Mouse (Mus musculus): ENCODE results near the gene Mapk10. TPM values are rescaled to one million over a fixed set of nuclear protein-coding genes. Genes with fewer than 3 reads are reported as not detected.

Mapk10 gene
- polyA plus RNA-seq, 1 experiment from 2014 or later = 2.2 TPM

GRCm38 (mm10) chr5:103133626-103134025 is 77.5 kb downstream of the Mapk10 start:
- H3K27ac ChIP-seq (replicated peaks) = no peak overlapping the region
- H3K4me3 ChIP-seq (ENCODE audit: low read depth, low read length) = no peak overlapping the region
- H3K36me3 ChIP-seq (ENCODE audit: control insufficient read depth, insufficient read depth, low read length) = no peaks in the 10 kb centered on the region
- no peak for ATAC-seq (ENCODE audit: low FRiP score, low TSS enrichment)
- no peak for DNase-seq (ENCODE audit: low spot score)
- no peak overlapping the region for H3K9ac ChIP-seq (ENCODE audit: low read length)
- 70% methylated on average over 9 of the region's 9 CpGs for WGBS
- TF ChIP-seq CTCF (IDR thresholded peaks at IDR 0.05; ENCODE audit: low read depth) = no peak
- TF ChIP-seq EP300 (optimal IDR thresholded peaks at IDR 0.05) = no peak
- H3K27me3 ChIP-seq (ENCODE audit: control insufficient read depth, insufficient read depth, low read length) = no peaks in the 10 kb centered on the region
- H3K4me1 ChIP-seq (replicated peaks; ENCODE audit: control insufficient read depth, insufficient read depth) = no peaks in the 10 kb centered on the region
- no peak overlapping the region for H3K4me2 ChIP-seq (replicated peaks; ENCODE audit: low read depth)
- H3K9me3 ChIP-seq (ENCODE audit: control insufficient read depth, low read length) = no peaks in the 10 kb centered on the region

GRCm38 (mm10) chr5:103132814-103133213 is 78.3 kb downstream of the Mapk10 start:
- DNase-seq (ENCODE audit: low spot score) = peak; percentile 34

GRCm38 (mm10) chr5:103119618-103120017 is 91.5 kb downstream of the Mapk10 start:
- no peaks in the 10 kb centered on the region for H3K36me3 ChIP-seq (ENCODE audit: control insufficient read depth, insufficient read depth, low read length)
- no peaks in the 10 kb centered on the region for H3K4me1 ChIP-seq (replicated peaks; ENCODE audit: control insufficient read depth, insufficient read depth)
- no peak for ATAC-seq (ENCODE audit: low FRiP score, low TSS enrichment)

More at GRCm38 (mm10) chr5:103132814-103133213, 78.3 kb downstream of the Mapk10 start:
- H3K4me1 ChIP-seq (replicated peaks; ENCODE audit: control insufficient read depth, insufficient read depth) = no peaks in the 10 kb centered on the region
- no peak for ATAC-seq (ENCODE audit: low FRiP score, low TSS enrichment)
- H3K27me3 ChIP-seq (ENCODE audit: control insufficient read depth, insufficient read depth, low read length) = no peaks in the 10 kb centered on the region
- TF ChIP-seq EP300 (optimal IDR thresholded peaks at IDR 0.05) = no peak
- TF ChIP-seq CTCF (IDR thresholded peaks at IDR 0.05; ENCODE audit: low read depth) = peak; percentile 68
- H3K36me3 ChIP-seq (ENCODE audit: control insufficient read depth, insufficient read depth, low read length) = no peaks in the 10 kb centered on the region
- no peak overlapping the region for H3K27ac ChIP-seq (replicated peaks)
- no peak overlapping the region for H3K9ac ChIP-seq (ENCODE audit: low read length)
- H3K4me3 ChIP-seq (ENCODE audit: low read depth, low read length) = no peak overlapping the region
- 67% methylated on average over 6 of the region's 6 CpGs for WGBS
- H3K4me2 ChIP-seq (replicated peaks; ENCODE audit: low read depth) = no peak overlapping the region
- no peaks in the 10 kb centered on the region for H3K9me3 ChIP-seq (ENCODE audit: control insufficient read depth, low read length)

GRCm38 (mm10) chr5:103115571-103115970 is 95.6 kb downstream of the Mapk10 start:
- no peak for DNase-seq (ENCODE audit: low spot score)
- no peaks in the 10 kb centered on the region for H3K9me3 ChIP-seq (ENCODE audit: control insufficient read depth, low read length)
- no peaks in the 10 kb centered on the region for H3K36me3 ChIP-seq (ENCODE audit: control insufficient read depth, insufficient read depth, low read length)
- H3K4me3 ChIP-seq (ENCODE audit: low read depth, low read length) = no peak overlapping the region
- H3K27me3 ChIP-seq (ENCODE audit: control insufficient read depth, insufficient read depth, low read length) = no peaks in the 10 kb centered on the region
- H3K27ac ChIP-seq (replicated peaks) = no peak overlapping the region
- WGBS = 83% methylated on average over 7 of the region's 7 CpGs
- no peak overlapping the region for H3K4me2 ChIP-seq (replicated peaks; ENCODE audit: low read depth)
- no peak overlapping the region for H3K9ac ChIP-seq (ENCODE audit: low read length)
- ATAC-seq (ENCODE audit: low FRiP score, low TSS enrichment) = no peak
- no peak for TF ChIP-seq CTCF (IDR thresholded peaks at IDR 0.05; ENCODE audit: low read depth)
- TF ChIP-seq EP300 (optimal IDR thresholded peaks at IDR 0.05) = no peak
- no peaks in the 10 kb centered on the region for H3K4me1 ChIP-seq (replicated peaks; ENCODE audit: control insufficient read depth, insufficient read depth)

More at GRCm38 (mm10) chr5:103119618-103120017, 91.5 kb downstream of the Mapk10 start:
- WGBS = 49% methylated on average over 3 of the region's 3 CpGs
- Histone ChIP-seq H3K27ac (replicated peaks) (no peak overlapping the region), H3K9me3 (ENCODE audit: control insufficient read depth, low read length) (no peaks in the 10 kb centered on the region), H3K4me2 (replicated peaks; ENCODE audit: low read depth) (no peak overlapping the region), H3K9ac (ENCODE audit: low read length) (no peak overlapping the region), H3K27me3 (ENCODE audit: control insufficient read depth, insufficient read depth, low read length) (no peaks in the 10 kb centered on the region), H3K4me3 (ENCODE audit: low read depth, low read length) (no peak overlapping the region)
- no peak for TF ChIP-seq EP300 (optimal IDR thresholded peaks at IDR 0.05)
- TF ChIP-seq CTCF (IDR thresholded peaks at IDR 0.05; ENCODE audit: low read depth) = no peak
- DNase-seq (ENCODE audit: low spot score) = no peak

GRCm38 (mm10) chr5:103112471-103112870 is 98.7 kb downstream of the Mapk10 start:
- H3K4me3 ChIP-seq (ENCODE audit: low read depth, low read length) = no peak overlapping the region
- no peak overlapping the region for H3K4me2 ChIP-seq (replicated peaks; ENCODE audit: low read depth)
- TF ChIP-seq CTCF (IDR thresholded peaks at IDR 0.05; ENCODE audit: low read depth) = no peak
- TF ChIP-seq EP300 (optimal IDR thresholded peaks at IDR 0.05) = no peak
- no peaks in the 10 kb centered on the region for H3K4me1 ChIP-seq (replicated peaks; ENCODE audit: control insufficient read depth, insufficient read depth)
- H3K9me3 ChIP-seq (ENCODE audit: control insufficient read depth, low read length) = no peaks in the 10 kb centered on the region
- no peak for ATAC-seq (ENCODE audit: low FRiP score, low TSS enrichment)
- WGBS = 87% methylated on average over 7 of the region's 7 CpGs
- no peak for DNase-seq (ENCODE audit: low spot score)
- H3K9ac ChIP-seq (ENCODE audit: low read length) = no peak overlapping the region
- H3K27me3 ChIP-seq (ENCODE audit: control insufficient read depth, insufficient read depth, low read length) = no peaks in the 10 kb centered on the region
- no peak overlapping the region for H3K27ac ChIP-seq (replicated peaks)
- H3K36me3 ChIP-seq (ENCODE audit: control insufficient read depth, insufficient read depth, low read length) = no peaks in the 10 kb centered on the region

GRCm38 (mm10) chr5:103109409-103109808 is 101.7 kb downstream of the Mapk10 start:
- Histone ChIP-seq H3K9ac (ENCODE audit: low read length) (no peak overlapping the region), H3K27ac (replicated peaks) (no peak overlapping the region), H3K4me1 (replicated peaks; ENCODE audit: control insufficient read depth, insufficient read depth) (no peaks in the 10 kb centered on the region), H3K4me2 (replicated peaks; ENCODE audit: low read depth) (no peak overlapping the region), H3K4me3 (ENCODE audit: low read depth, low read length) (no peak overlapping the region), H3K27me3 (ENCODE audit: control insufficient read depth, insufficient read depth, low read length) (no peaks in the 10 kb centered on the region), H3K9me3 (ENCODE audit: control insufficient read depth, low read length) (no peaks in the 10 kb centered on the region), H3K36me3 (ENCODE audit: control insufficient read depth, insufficient read depth, low read length) (no peaks in the 10 kb centered on the region)
- WGBS = 75% methylated on average over 1 of the region's 1 CpGs
- DNase-seq (ENCODE audit: low spot score) (no peak), ATAC-seq (ENCODE audit: low FRiP score, low TSS enrichment) (no peak)
- TF ChIP-seq EP300 (optimal IDR thresholded peaks at IDR 0.05) = no peak
- TF ChIP-seq CTCF (IDR thresholded peaks at IDR 0.05; ENCODE audit: low read depth) = no peak

All from stomach, postnatal 0 days (tissue).